Mouse (Mus musculus): ENCODE results near the gene Rgl2. TPM values are rescaled to one million over a fixed set of nuclear protein-coding genes. Genes with fewer than 3 reads are reported as not detected.
"Not testable (repeated sequence)": the region's sequence is repeated elsewhere in the genome, so short reads cannot be mapped to it uniquely, and the experiment has no call there.

The Rgl2 gene
- polyA plus RNA-seq (2011; ENCODE audit: insufficient read depth, insufficient read length, low read depth, missing spikeins): 34.7 and 37.5 TPM in 2 replicates

DNA sequence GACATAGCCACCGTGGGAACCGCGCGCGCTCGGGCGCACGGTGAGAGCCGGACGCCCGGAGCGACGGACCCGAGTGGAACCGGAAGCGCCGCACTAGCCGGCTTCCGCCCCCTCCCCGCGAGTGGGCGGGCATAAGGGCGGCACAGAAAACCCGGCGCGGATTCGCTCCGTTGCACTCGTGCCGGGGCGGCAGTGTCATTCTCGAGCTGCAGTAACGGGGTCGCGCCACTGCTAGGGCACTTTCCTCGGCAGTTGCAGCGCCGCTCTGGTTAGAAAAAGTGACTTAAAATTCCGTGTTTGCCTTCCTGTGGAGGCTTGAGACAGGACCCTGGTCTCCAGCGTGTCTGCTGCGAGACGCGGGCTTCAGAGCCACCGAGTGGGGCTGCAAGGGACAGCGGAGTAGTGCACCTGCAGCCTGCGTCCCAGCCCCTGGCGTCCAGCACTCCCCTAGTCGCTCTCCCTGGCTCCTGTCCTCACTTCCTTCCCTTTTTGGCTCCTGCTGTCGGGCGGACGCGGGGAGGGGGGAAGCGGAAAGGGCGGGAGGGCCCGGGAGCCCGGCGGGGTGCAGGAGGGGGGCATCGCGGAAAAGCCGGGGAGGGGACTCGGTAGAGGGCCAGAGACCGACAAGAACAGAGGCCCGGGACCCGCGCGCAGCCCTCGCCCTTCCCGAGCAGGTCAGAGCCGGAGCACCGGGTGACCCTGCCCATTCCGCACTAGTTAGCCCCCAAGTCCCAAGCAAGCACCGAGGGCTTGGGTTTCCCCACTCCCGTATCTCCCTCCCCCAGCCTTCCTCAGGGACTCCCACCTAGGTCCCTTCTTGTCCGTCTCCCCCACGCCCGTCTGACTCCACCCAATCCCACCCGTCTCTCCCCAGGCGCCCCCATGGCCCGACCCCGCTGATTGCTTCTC lies at the start of gene Rgl2:
Gene Rgl2 (plus strand): TSS at position 173 of the 909 bp plus-strand sequence.
- H3K4me3 ChIP-seq (ENCODE audit: low read depth, low read length): peak within 1 kb of the TSS; percentile 96
- TF ChIP-seq EP300 (IDR thresholded peaks at IDR 0.05; ENCODE audit: insufficient read depth, low read depth, low read length) (peak; percentile 55; the same call in 1 of the 2 replicates), CTCF (IDR thresholded peaks at IDR 0.05; ENCODE audit: low read depth, low read length) (no peak), POLR2A (IDR thresholded peaks at IDR 0.05; ENCODE audit: insufficient read depth, low read length) (peak; percentile 35)
- peak within 1 kb of the TSS; percentile 91 for H3K9ac ChIP-seq (ENCODE audit: low read depth, poor library complexity, severe bottlenecking)
- no peaks in the 10 kb centered on the region for H3K9me3 ChIP-seq (replicated peaks; ENCODE audit: control insufficient read depth, insufficient read depth, low read length, poor library complexity, severe bottlenecking)
- peaks cover 2% of the 10 kb centered on the region for H3K4me1 ChIP-seq (ENCODE audit: control insufficient read depth, insufficient read depth, low read length)
- H3K36me3 ChIP-seq (ENCODE audit: control insufficient read depth, insufficient read depth, low read length, poor library complexity, severe bottlenecking): no peaks in the 10 kb centered on the region
- no peaks in the 10 kb centered on the region for H3K27me3 ChIP-seq (ENCODE audit: control insufficient read depth, insufficient read depth, low read length, poor library complexity, severe bottlenecking)
- peak within 1 kb of the TSS; percentile 68 for H3K27ac ChIP-seq (ENCODE audit: insufficient read depth, low read length)

DNA sequence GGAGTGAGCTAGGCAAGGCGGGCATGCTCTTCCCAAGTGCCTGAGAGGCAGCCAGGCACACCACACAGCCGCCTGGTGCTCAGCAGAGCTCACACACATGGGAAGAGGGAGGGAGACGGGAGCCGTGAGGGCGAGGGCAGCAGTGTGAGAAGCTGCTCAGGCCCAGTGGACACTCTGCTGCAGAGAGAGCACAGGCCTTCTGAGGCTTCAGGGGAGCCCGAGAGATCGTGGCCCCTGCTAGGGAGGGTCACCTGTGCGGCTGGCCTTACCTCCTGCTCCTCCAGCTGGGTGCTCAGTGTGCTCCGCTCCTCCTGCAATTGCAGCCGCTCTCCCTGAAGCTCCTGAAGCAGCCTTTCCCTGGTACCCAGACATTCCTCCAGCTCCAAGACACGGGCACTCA lies 45.0 kb upstream of the Rgl2 start:
- not testable (repeated sequence) for H3K27ac ChIP-seq (ENCODE audit: insufficient read depth, low read length); H3K4me1 ChIP-seq (ENCODE audit: control insufficient read depth, insufficient read depth, low read length); H3K4me3 ChIP-seq (ENCODE audit: low read depth, low read length); H3K27me3 ChIP-seq (ENCODE audit: control insufficient read depth, insufficient read depth, low read length, poor library complexity, severe bottlenecking); H3K9me3 ChIP-seq (replicated peaks; ENCODE audit: control insufficient read depth, insufficient read depth, low read length, poor library complexity, severe bottlenecking); H3K9ac ChIP-seq (ENCODE audit: low read depth, poor library complexity, severe bottlenecking)
- peaks cover 45% of the 10 kb centered on the region for H3K36me3 ChIP-seq (ENCODE audit: control insufficient read depth, insufficient read depth, low read length, poor library complexity, severe bottlenecking)

DNA sequence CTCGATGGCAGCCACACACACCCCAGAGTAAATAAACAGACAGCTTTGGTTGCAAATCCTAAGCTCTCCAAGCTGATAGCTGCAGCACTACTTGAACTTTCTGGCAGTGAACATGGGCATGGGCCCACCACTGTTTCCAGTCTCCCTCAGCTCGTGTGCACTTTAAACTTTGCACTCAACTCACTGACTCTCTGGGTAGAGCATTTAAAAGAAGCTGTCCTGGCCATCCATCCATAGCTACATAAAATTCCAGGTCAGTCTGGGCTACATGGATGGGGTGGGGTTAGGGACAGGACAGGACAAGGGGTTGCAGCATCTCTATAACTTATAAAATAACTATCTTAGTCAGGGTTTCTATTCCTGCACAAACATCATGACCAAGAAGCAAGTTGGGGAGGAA lies 41.5 kb upstream of the Rgl2 start:
- H3K4me3 ChIP-seq (ENCODE audit: low read depth, low read length); H3K27me3 ChIP-seq (ENCODE audit: control insufficient read depth, insufficient read depth, low read length, poor library complexity, severe bottlenecking); H3K27ac ChIP-seq (ENCODE audit: insufficient read depth, low read length); H3K4me1 ChIP-seq (ENCODE audit: control insufficient read depth, insufficient read depth, low read length); H3K9me3 ChIP-seq (replicated peaks; ENCODE audit: control insufficient read depth, insufficient read depth, low read length, poor library complexity, severe bottlenecking); H3K9ac ChIP-seq (ENCODE audit: low read depth, poor library complexity, severe bottlenecking): not testable (repeated sequence)
- H3K36me3 ChIP-seq (ENCODE audit: control insufficient read depth, insufficient read depth, low read length, poor library complexity, severe bottlenecking): peaks cover 27% of the 10 kb centered on the region

DNA sequence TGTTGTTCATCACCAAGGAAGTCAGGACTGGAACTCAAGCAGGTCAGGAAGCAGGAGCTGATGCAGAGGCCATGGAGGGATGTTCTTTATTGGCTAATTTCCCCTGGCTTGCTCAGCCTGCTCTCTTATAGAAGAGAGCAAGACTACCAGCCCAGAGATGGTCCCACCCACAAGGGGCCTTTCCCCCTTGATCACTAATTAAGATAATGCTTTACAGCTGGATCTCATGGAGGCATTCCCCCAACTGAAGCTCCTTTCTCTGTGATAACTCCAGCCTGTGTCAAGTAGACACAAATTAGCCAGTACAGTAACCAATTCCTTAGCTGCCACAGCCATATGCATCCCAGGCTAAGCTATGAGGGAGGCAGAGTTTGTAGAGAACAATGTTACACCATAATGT lies 41.1 kb upstream of the Rgl2 start:
- H3K4me1 ChIP-seq (ENCODE audit: control insufficient read depth, insufficient read depth, low read length); H3K4me3 ChIP-seq (ENCODE audit: low read depth, low read length); H3K9me3 ChIP-seq (replicated peaks; ENCODE audit: control insufficient read depth, insufficient read depth, low read length, poor library complexity, severe bottlenecking); H3K27me3 ChIP-seq (ENCODE audit: control insufficient read depth, insufficient read depth, low read length, poor library complexity, severe bottlenecking); H3K27ac ChIP-seq (ENCODE audit: insufficient read depth, low read length); H3K9ac ChIP-seq (ENCODE audit: low read depth, poor library complexity, severe bottlenecking): not testable (repeated sequence)
- H3K36me3 ChIP-seq (ENCODE audit: control insufficient read depth, insufficient read depth, low read length, poor library complexity, severe bottlenecking): peaks cover 27% of the 10 kb centered on the region

DNA sequence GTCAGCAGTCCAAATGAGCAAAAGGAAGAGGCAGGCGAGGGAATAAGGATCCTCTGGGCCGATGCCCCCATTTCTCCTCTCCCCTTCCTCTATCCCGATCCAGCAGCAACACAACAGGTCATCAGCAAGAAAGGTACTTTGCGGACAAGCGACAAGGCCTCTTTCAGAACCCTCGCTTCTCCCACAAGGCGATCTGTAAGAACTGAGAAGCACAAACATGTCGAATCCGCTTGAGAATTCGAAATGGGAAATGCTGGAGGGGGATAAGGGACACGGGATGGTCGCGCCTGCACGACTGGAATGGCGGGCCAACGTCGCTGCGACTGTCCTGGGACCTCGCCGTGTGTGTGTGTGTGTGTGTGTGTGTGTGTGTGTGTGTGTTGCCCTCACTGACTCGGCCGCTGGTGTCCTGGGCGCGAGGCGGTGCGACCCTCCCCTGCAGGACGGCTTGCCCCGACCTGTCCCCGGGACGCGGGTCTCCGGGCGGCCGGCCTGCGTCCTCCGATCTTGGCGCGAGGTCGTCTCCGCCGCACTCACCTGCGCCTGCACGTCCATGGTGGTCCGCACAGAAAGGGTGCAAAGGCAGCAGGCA lies 39.3 kb upstream of the Rgl2 start:
- Histone ChIP-seq H3K9ac (ENCODE audit: low read depth, poor library complexity, severe bottlenecking) (peak overlapping the region; percentile 69), H3K4me3 (ENCODE audit: low read depth, low read length) (peak overlapping the region; percentile 70), H3K27ac (ENCODE audit: insufficient read depth, low read length) (peak overlapping the region; percentile 23), H3K36me3 (ENCODE audit: control insufficient read depth, insufficient read depth, low read length, poor library complexity, severe bottlenecking) (peaks cover 20% of the 10 kb centered on the region)
- H3K27me3 ChIP-seq (ENCODE audit: control insufficient read depth, insufficient read depth, low read length, poor library complexity, severe bottlenecking); H3K4me1 ChIP-seq (ENCODE audit: control insufficient read depth, insufficient read depth, low read length); H3K9me3 ChIP-seq (replicated peaks; ENCODE audit: control insufficient read depth, insufficient read depth, low read length, poor library complexity, severe bottlenecking): not testable (repeated sequence)

DNA sequence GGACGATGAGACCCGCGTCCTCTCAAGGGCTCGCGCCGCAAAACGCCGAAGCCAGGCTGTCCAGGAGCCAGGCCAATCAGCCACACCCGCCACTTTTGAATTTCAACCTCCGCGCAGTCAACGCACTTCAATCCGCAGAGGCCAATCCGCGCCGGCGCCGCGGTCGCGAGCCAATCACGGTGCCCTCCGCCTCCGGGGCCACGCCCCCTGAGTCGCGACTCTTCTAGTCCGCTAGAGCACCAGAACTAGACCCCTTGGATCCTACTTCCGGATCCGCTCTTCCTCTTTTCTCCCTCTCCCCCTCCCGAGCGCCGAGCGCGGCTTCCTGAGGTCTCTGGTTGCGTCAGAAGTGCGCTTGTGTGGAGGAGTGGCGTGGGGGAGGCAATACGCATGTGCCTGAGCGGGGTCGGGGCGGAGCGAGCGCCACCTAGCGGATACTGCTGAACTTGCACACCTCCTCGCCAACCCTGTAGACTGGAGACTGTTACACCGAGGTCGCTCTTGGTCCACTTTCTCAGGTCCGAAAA lies 38.7 kb upstream of the Rgl2 start, which contains the start of gene Kifc1:
Gene Kifc1 (minus strand): TSS at position 129 of the 527 bp plus-strand sequence.
- Histone ChIP-seq H3K4me3 (ENCODE audit: low read depth, low read length) (peak within 1 kb of the TSS; percentile 70), H3K27ac (ENCODE audit: insufficient read depth, low read length) (peak within 1 kb of the TSS; percentile 23), H3K36me3 (ENCODE audit: control insufficient read depth, insufficient read depth, low read length, poor library complexity, severe bottlenecking) (peaks cover 17% of the 10 kb centered on the region), H3K4me1 (ENCODE audit: control insufficient read depth, insufficient read depth, low read length) (peaks cover 1% of the 10 kb centered on the region), H3K9ac (ENCODE audit: low read depth, poor library complexity, severe bottlenecking) (peak within 1 kb of the TSS; percentile 69), H3K9me3 (replicated peaks; ENCODE audit: control insufficient read depth, insufficient read depth, low read length, poor library complexity, severe bottlenecking) (no peaks in the 10 kb centered on the region), H3K27me3 (ENCODE audit: control insufficient read depth, insufficient read depth, low read length, poor library complexity, severe bottlenecking) (no peaks in the 10 kb centered on the region)
- TF ChIP-seq POLR2A (IDR thresholded peaks at IDR 0.05; ENCODE audit: insufficient read depth, low read length): peak; percentile 58
- TF ChIP-seq CTCF (IDR thresholded peaks at IDR 0.05; ENCODE audit: low read depth, low read length): peak; percentile 99
- 0 out of 2 replicates have a peak, but pooled peaks have one; percentile 53 for TF ChIP-seq EP300 (IDR thresholded peaks at IDR 0.05; ENCODE audit: insufficient read depth, low read depth, low read length)

Data from ES-Bruce4 (cell line).